Mouse (Mus musculus): Measurements from ENCODE around the gene Olig1. TPM values are rescaled to one million over a fixed set of nuclear protein-coding genes. Genes with fewer than 3 reads are reported as not detected.

Gene Olig1
- not detected for polyA plus RNA-seq (2017; shearing (Covaris generic))

DNA sequence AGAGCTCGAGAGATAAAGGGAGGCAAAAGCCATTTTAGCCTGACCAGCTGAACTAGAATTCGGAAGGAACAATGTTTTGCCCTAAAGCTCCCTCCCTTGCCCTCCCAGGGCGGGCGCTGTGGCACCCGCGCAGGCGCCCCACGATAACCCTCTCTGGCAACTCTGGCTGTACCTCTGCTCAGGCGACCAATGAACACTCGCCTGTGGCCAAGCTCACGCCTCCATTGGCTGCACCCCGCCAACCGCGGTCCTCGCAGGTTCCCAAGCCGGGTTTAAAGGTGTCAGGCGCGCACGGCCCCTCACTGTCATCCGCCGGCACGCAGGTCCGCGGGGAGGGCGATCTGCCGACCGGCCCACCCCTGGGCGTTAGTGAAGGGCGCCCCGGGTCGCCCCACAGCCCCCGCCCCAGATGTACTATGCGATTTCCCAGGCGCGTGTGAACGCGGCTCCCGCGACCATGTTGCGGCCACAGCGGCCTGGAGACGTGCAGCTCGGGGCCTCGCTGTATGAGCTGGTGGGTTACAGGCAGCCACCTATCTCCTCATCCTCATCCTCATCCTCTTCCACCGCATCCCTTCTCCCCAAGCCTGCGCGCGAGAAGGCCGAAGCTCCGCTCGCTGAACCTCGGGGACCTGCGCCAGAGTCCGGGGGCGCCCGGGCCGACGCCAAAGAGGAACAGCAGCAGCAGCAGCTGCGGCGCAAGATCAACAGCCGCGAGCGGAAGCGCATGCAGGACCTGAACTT, at the start of gene Olig1:
Olig1 (plus strand) TSS at position 305 of the 744 bp plus-strand sequence.

DNA sequence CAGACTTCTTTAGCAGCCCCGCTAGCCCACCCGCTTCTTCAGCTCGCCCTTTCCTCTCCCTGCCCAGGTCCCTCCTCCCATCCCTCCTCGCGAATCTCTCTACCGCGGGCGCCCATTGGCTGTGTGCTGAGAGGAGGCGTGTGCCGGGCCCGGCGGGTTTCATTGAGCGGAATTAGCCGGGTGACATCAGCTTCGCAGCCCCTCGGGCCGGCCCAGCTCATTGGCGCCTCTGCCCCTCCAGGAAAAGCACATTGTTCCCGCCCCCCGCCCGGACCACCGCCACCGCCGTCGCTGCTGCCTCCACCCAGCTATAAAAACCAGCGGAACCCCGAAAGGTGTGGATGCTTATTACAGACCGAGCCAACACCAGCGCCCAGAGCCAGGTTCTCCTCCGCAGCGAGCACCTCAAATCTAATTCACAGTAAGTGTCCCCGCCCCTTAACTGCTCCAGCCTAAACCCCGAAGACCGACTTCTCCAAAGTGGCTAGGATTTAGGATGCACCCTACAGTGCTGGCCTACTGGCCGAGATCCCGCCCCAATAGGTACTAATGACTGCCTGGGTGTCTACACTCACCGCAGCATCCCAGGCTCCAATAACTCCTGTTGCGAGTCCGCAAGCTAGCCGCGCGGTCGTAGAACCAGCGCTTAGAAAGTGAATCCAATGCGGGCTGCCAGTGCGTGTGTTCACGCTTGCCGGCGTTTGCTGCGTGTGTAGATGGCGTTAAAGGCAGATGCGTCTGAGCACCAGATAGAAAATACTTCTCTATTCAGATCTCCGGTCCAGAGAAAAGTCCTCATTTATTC, 44.1 kb upstream of the Olig1 start, which contains the start of gene Olig2:
Olig2 (plus strand) TSS at position 225 of the 805 bp plus-strand sequence.

Other genes starting within 250 kb of the Olig1 start
- gene Paxbp1, start 225.2 kb upstream of the Olig1 start, polyA plus RNA-seq (2017; shearing (Covaris generic)) = 121 TPM
- 0.21 TPM for gene 4932438H23Rik, start 174.7 kb upstream of the Olig1 start, polyA plus RNA-seq (2017; shearing (Covaris generic))
- gene Olig2, start 44.3 kb upstream of the Olig1 start, polyA plus RNA-seq (2017; shearing (Covaris generic)) = not detected
- 152 TPM for gene Ifnar2, start 103.0 kb downstream of the Olig1 start, polyA plus RNA-seq (2017; shearing (Covaris generic))
- gene Gm21970, start 121.9 kb downstream of the Olig1 start, polyA plus RNA-seq (2017; shearing (Covaris generic)) = not detected
- gene Il10rb, start 136.4 kb downstream of the Olig1 start, polyA plus RNA-seq (2017; shearing (Covaris generic)) = 79.6 TPM
- 248 TPM for gene Ifnar1, start 215.5 kb downstream of the Olig1 start, polyA plus RNA-seq (2017; shearing (Covaris generic))